Mouse (Mus musculus) splenic B cell, adult 2 months (primary cell): ENCODE measurements around the gene Fance.
A peak's percentile ranks its signal among the peaks of the same experiment; 100 is the strongest.

Experiments
- DNase-seq: peaks from one replicate; pipeline ENCODE4 v3.0.0-alpha.2; 2011; ENCODE audit warnings: low read depth, low spot score
- H3K27me3 ChIP-seq: 2 replicates; pipeline ENCODE4 v1.6.1; 2012; ENCODE audit warnings: mild to moderate bottlenecking, low read length, moderate library complexity, mixed read lengths; ENCODE audit not compliant: control insufficient read depth, poor library complexity, insufficient read depth, severe bottlenecking
- H3K36me3 ChIP-seq: 2 replicates; pipeline ENCODE4 v1.6.1; 2012; ENCODE audit warnings: mild to moderate bottlenecking, low read length, moderate library complexity, mixed read lengths; ENCODE audit not compliant: control insufficient read depth, poor library complexity, insufficient read depth, severe bottlenecking

The Fance gene

GRCm38 (mm10) chr17:28283199-28283598 is 30.1 kb upstream of the Fance start:
- Histone ChIP-seq H3K36me3 (no peaks in the 10 kb centered on the region), H3K27me3 (no peaks in the 10 kb centered on the region)
- DNase-seq: no peak

GRCm38 (mm10) chr17:28286133-28286532 is 27.2 kb upstream of the Fance start:
- DNase-seq: no peak
- no peaks in the 10 kb centered on the region for H3K27me3 ChIP-seq
- peaks cover 2% of the 10 kb centered on the region; the same call in 1 of the 2 replicates for H3K36me3 ChIP-seq

GRCm38 (mm10) chr17:28286964-28287363 is 26.4 kb upstream of the Fance start:
- DNase-seq: no peak
- Histone ChIP-seq H3K27me3 (no peaks in the 10 kb centered on the region), H3K36me3 (peaks cover 2% of the 10 kb centered on the region; the same call in 1 of the 2 replicates)

GRCm38 (mm10) chr17:28287578-28287977 is 25.7 kb upstream of the Fance start:
- Histone ChIP-seq H3K36me3 (peaks cover 2% of the 10 kb centered on the region; the same call in 1 of the 2 replicates), H3K27me3 (no peaks in the 10 kb centered on the region)
- DNase-seq: no peak

GRCm38 (mm10) chr17:28287980-28288379 is 25.3 kb upstream of the Fance start:
- DNase-seq: peak; percentile 39
- Histone ChIP-seq H3K27me3 (no peaks in the 10 kb centered on the region), H3K36me3 (peaks cover 2% of the 10 kb centered on the region; the same call in 1 of the 2 replicates)

- Histone ChIP-seq H3K36me3 (peaks cover 2% of the 10 kb centered on the region; the same call in 1 of the 2 replicates), H3K27me3 (no peaks in the 10 kb centered on the region)
- no peak for DNase-seq
These were observed 23.1 kb upstream of the Fance start for GRCm38 (mm10) chr17:28290262-28290661.

GRCm38 (mm10) chr17:28290671-28291070 is 22.6 kb upstream of the Fance start:
- no peak for DNase-seq
- Histone ChIP-seq H3K27me3 (no peaks in the 10 kb centered on the region), H3K36me3 (peaks cover 2% of the 10 kb centered on the region; the same call in 1 of the 2 replicates)

- DNase-seq: no peak
- H3K27me3 ChIP-seq: no peaks in the 10 kb centered on the region
- peaks cover 2% of the 10 kb centered on the region; the same call in 1 of the 2 replicates for H3K36me3 ChIP-seq
These were observed 22.0 kb upstream of the Fance start for GRCm38 (mm10) chr17:28291346-28291745.

- no peaks in the 10 kb centered on the region for H3K27me3 ChIP-seq
- peaks cover 2% of the 10 kb centered on the region; the same call in 1 of the 2 replicates for H3K36me3 ChIP-seq
- no peak for DNase-seq
These were observed 19.6 kb upstream of the Fance start for GRCm38 (mm10) chr17:28293716-28294115.

- peak; percentile 26 for DNase-seq
- peaks cover 5% of the 10 kb centered on the region for H3K36me3 ChIP-seq
- no peaks in the 10 kb centered on the region for H3K27me3 ChIP-seq
These were observed 18.6 kb upstream of the Fance start for GRCm38 (mm10) chr17:28294449-28295333.

GRCm38 (mm10) chr17:28298888-28299287 is 14.4 kb upstream of the Fance start:
- Histone ChIP-seq H3K27me3 (no peaks in the 10 kb centered on the region), H3K36me3 (peaks cover 3% of the 10 kb centered on the region; the same call in 1 of the 2 replicates)
- no peak for DNase-seq

GRCm38 (mm10) chr17:28299669-28300320 is 13.5 kb upstream of the Fance start:
- Histone ChIP-seq H3K36me3 (peaks cover 3% of the 10 kb centered on the region; the same call in 1 of the 2 replicates), H3K27me3 (no peaks in the 10 kb centered on the region)
- no peak for DNase-seq

GRCm38 (mm10) chr17:28300323-28300722 is 13.0 kb upstream of the Fance start:
- no peak for DNase-seq
- peaks cover 3% of the 10 kb centered on the region; the same call in 1 of the 2 replicates for H3K36me3 ChIP-seq
- no peaks in the 10 kb centered on the region for H3K27me3 ChIP-seq

GRCm38 (mm10) chr17:28300850-28301249 is 12.5 kb upstream of the Fance start:
- Histone ChIP-seq H3K27me3 (no peaks in the 10 kb centered on the region), H3K36me3 (peaks cover 3% of the 10 kb centered on the region; the same call in 1 of the 2 replicates)
- no peak for DNase-seq

- Histone ChIP-seq H3K36me3 (no peaks in the 10 kb centered on the region; the same call in 1 of the 2 replicates), H3K27me3 (no peaks in the 10 kb centered on the region)
- no peak for DNase-seq
These were observed 8.1 kb upstream of the Fance start for GRCm38 (mm10) chr17:28305172-28305571.
